Mouse (Mus musculus) hindbrain, embryonic 15.5 days (tissue): ENCODE data around the gene Calu. TPM values are rescaled to one million over a fixed set of nuclear protein-coding genes. Genes with fewer than 3 reads are reported as not detected.
"Not testable (repeated sequence)": the region's sequence is repeated elsewhere in the genome, so short reads cannot be mapped to it uniquely, and the experiment has no call there.

Experiments
- ATAC-seq: fragments of 200-750 bp; cut with Nextera tagmentation; 2 replicates; pipeline ENCODE4 v1.8.0; 2017; ENCODE audit warnings: low read depth, moderate number of reproducible peaks, moderate TSS enrichment; ENCODE audit not compliant: low FRiP score
- H3K27ac ChIP-seq: fragments of 300-500 bp; sonication (generic); replicated peaks from 2 replicates; pipeline ENCODE4 v1.5.1; 2015; ENCODE audit warnings: mild to moderate bottlenecking, inconsistent platforms
- H3K27me3 ChIP-seq: fragments of 300-500 bp; sonication (generic); 2 replicates; pipeline ENCODE4 v1.6.1; 2015; ENCODE audit warnings: control low read depth, inconsistent platforms
- H3K36me3 ChIP-seq: fragments of 300-500 bp; sonication (generic); 2 replicates; pipeline ENCODE4 v1.6.1; 2015; ENCODE audit warnings: control low read depth, inconsistent platforms
- H3K4me1 ChIP-seq: fragments of 300-500 bp; sonication (generic); replicated peaks from 2 replicates; pipeline ENCODE4 v1.6.1; 2015; ENCODE audit warnings: control low read depth, inconsistent platforms
- H3K4me2 ChIP-seq: fragments of 300-500 bp; sonication (generic); 2 replicates; pipeline ENCODE4 v1.6.1; 2015; ENCODE audit warnings: moderate library complexity, mild to moderate bottlenecking, inconsistent platforms
- H3K4me3 ChIP-seq: fragments of 300-500 bp; sonication (generic); 2 replicates; pipeline ENCODE4 v1.5.1; 2015; ENCODE audit warnings: mild to moderate bottlenecking, inconsistent platforms
- H3K9ac ChIP-seq: fragments of 300-500 bp; sonication (generic); 2 replicates; pipeline ENCODE4 v1.6.1; 2015; ENCODE audit warnings: inconsistent platforms
- H3K9me3 ChIP-seq: fragments of 300-500 bp; sonication (generic); 2 replicates; pipeline ENCODE4 v1.6.1; 2016; ENCODE audit warnings: control low read depth, inconsistent platforms
- WGBS: fragments of 180-500 bp; shearing (Covaris S2); methylation state at CpG from one replicate; pipeline ENCODE4 v1.1.7; 2015; 5-methylcytosine and 5-hydroxymethylcytosine counted together
- polyA plus RNA-seq: library from polyadenylated mRNA; unstranded; fragments of >200 nt; fragmentation: Nextera tagmentation; extraction: Ambion mirVana; gene quantifications from 2 replicates; pipeline ENCODE4 v1.2.1, GENCODE M21; 2015

Calu gene
- polyA plus RNA-seq, 1 experiment from 2014 or later, result 164 TPM

DNA sequence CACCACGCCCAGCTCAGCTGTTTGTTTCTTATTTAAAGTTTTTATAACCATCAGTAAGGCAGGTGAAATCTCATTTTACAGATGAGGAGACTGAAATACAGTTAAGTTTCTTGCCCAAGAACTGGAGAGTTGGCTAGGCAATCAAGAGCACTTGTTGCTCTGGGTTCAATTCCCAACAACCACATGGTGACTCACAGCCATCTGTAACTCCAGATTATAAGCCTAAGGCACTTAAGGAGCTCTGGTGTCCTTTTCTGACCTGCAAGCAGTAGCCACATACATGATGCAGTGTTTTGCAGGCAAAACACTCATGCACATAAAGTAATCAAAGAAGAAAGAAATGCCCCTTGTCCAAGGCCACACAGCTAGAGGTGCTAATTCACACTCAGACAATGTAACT lies 17.4 kb downstream of the Calu start:
- Histone ChIP-seq H3K27ac (no peak overlapping the region), H3K9ac (no peak overlapping the region), H3K4me2 (no peak overlapping the region), H3K4me3 (no peak overlapping the region), H3K9me3 (no peaks in the 10 kb centered on the region), H3K4me1 (peaks cover 7% of the 10 kb centered on the region; the same call in 1 of the 2 replicates), H3K27me3 (no peaks in the 10 kb centered on the region), H3K36me3 (peaks cover 25% of the 10 kb centered on the region)
- ATAC-seq, result no peak
- WGBS, result 93% methylated on average over 1 of the region's 1 CpGs

DNA sequence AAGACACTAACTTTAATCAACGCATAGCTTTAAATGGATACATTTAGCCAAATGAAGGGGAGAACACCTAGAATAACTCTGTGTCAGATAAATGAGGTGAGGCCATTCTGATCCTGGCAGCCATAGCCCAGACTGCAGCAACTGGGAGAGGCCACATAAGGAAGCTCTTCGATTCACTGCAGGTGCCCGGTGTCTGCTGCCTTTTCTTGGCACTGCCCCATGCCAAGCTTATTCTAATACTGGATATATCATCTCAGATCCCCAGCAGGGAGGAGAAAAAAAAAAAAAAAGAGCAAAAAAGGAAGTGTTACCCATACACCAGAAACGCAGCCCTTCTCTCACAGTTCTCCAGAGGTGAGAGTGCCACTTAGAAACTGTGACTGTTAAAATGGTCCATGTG lies 29.5 kb downstream of the Calu start:
- Histone ChIP-seq H3K36me3 (peaks cover 45% of the 10 kb centered on the region), H3K4me3 (no peak overlapping the region), H3K4me1 (no peaks in the 10 kb centered on the region), H3K4me2 (no peak overlapping the region), H3K27ac (no peak overlapping the region), H3K27me3 (no peaks in the 10 kb centered on the region), H3K9me3 (no peaks in the 10 kb centered on the region), H3K9ac (no peak overlapping the region)
- ATAC-seq, result no peak
- 90% methylated on average over 4 of the region's 4 CpGs for WGBS

DNA sequence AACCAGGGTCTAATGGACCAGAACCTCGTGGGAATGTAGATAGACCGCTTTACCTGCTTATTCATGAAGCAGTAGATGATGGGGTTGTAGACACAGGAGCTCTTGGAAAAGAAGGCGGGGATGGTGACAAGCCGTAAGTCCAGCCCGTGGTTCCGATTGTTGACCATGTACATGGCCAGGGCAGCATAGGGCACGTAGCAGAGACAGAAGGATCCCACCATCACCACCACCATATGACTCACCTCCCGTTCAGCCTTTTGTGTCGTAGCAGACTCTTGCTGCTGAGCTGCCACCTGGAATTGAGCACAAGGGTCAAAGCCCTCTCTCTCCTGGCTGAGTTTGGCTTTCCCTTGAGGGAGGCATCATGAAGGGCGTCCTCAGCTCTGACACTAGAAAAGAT lies 30.8 kb downstream of the Calu start:
- 96% methylated on average over 10 of the region's 10 CpGs for WGBS

DNA sequence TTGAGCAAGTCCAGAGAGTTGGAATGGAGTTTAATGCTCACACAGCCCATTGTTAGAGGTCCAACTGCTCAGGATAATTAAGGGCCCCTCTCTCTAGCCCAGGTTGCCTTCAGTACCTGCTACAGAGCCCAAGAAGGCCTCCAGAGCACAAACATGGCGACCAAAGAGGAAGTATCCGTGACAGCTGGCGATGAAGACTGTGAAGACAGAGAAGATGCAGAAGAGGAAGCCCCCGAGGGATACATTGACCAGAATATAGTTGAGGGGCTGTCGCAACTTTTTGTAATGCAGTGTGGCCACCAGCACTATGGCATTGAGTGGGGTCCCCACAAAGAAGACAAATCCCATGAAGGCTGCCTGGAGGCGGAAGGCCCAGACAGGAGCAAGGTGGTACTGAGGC lies 32.1 kb downstream of the Calu start:
- Histone ChIP-seq H3K4me3 (no peak overlapping the region), H3K27ac (no peak overlapping the region), H3K4me2 (no peak overlapping the region), H3K4me1 (no peaks in the 10 kb centered on the region), H3K27me3 (no peaks in the 10 kb centered on the region), H3K9ac (no peak overlapping the region), H3K9me3 (no peaks in the 10 kb centered on the region), H3K36me3 (peaks cover 25% of the 10 kb centered on the region)
- WGBS, result 98% methylated on average over 6 of the region's 6 CpGs
- ATAC-seq, result no peak

More for the DNA sequence above, 30.8 kb downstream of the Calu start:
- H3K36me3 ChIP-seq, result peaks cover 35% of the 10 kb centered on the region
- H3K4me1 ChIP-seq, result no peaks in the 10 kb centered on the region
- no peak overlapping the region for H3K9ac ChIP-seq
- no peaks in the 10 kb centered on the region for H3K9me3 ChIP-seq
- no peak overlapping the region for H3K27ac ChIP-seq
- no peak overlapping the region for H3K4me3 ChIP-seq
- no peak for ATAC-seq
- H3K27me3 ChIP-seq, result no peaks in the 10 kb centered on the region
- H3K4me2 ChIP-seq, result no peak overlapping the region

DNA sequence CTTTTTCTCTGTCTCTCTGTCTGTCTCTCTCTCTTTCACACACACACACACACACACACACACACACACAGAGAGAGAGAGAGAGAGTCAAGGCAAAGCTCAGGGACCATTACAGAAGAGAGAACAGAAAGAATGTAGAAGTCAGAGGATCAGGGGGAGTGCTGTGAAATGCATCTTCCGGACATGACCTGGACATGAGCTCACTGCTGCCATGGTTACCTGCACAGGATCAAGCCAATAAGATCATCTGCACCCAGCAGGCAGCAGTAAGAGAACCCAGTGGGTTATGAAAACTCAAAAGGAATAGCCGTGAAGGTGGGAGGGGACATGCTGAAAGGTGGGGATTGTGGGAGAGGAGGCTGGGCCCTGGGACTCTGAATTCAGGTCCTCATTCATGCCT lies 34.6 kb downstream of the Calu start:
- Histone ChIP-seq H3K9me3 (no peaks in the 10 kb centered on the region), H3K27me3 (no peaks in the 10 kb centered on the region), H3K4me1 (0 out of 2 replicates have a peak, but pooled peaks cover under 1% of the 10 kb centered on the region), H3K4me2 (no peak overlapping the region), H3K27ac (no peak overlapping the region), H3K4me3 (no peak overlapping the region), H3K9ac (no peak overlapping the region), H3K36me3 (peaks cover 1% of the 10 kb centered on the region; the same call in 1 of the 2 replicates)
- WGBS, result 43% methylated on average over 2 of the region's 2 CpGs
- ATAC-seq, result no peak

DNA sequence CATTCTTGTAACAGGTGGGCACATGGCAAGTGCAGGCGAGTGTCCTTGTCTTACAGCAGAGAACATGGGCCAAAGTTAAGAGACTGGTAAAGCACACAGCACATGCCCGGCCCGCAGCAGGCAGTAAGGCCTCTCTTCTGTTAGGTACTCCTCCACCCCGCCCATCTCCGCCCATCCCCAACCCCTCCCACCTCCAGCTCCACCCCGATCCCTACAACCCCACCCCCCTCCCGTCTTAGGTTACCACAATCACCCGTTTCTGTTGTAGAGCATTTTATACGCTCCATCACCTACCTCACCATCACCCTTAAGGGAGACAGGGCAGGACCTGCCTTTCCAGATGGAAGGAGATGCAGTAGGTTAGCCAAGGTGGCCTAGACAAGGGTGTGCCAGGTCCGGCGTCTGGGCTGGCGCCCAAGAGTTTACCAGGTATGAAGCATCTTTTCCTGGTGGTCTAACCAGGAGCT lies 40.2 kb downstream of the Calu start, which contains the start of gene Opn1sw:
Gene Opn1sw, minus strand, starts transcription at position 417 of the 467 bp plus-strand sequence.
- peak within 1 kb of the TSS; percentile 34 for H3K4me2 ChIP-seq
- no peaks in the 10 kb centered on the region for H3K36me3 ChIP-seq
- peak; percentile 61 for ATAC-seq
- 0 out of 2 replicates have a peak within 1 kb of the TSS, but pooled peaks have one; percentile 14 for H3K4me3 ChIP-seq
- peaks cover 13% of the 10 kb centered on the region; the same call in 1 of the 2 replicates for H3K4me1 ChIP-seq
- no peaks in the 10 kb centered on the region for H3K27me3 ChIP-seq
- WGBS, result 6% methylated on average over 12 of the region's 12 CpGs
- H3K9ac ChIP-seq, result no peak within 1 kb of the TSS
- no peak within 1 kb of the TSS; the same call in 1 of the 2 replicates for H3K27ac ChIP-seq
- no peaks in the 10 kb centered on the region for H3K9me3 ChIP-seq

DNA sequence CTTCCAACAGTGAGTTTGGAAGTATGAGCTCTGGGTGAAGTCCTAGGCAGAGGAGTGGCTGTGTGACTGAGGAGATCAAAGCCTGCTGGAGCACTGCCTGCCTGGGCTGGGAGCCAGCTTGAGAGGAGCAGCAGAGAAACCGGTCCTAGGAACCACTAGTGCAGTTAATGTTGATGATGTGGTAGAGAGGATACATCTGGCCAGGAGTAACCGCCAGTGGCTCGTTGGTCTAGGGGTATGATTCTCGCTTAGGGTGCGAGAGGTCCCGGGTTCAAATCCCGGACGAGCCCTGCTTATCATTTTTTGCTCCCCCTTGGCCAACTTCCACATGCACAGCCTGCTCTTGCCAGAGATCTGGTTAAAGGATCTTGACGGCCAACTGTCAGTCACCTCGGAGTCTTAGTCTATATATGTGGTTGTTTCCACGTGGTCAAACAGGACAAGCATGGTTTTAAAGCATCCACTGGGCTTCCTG lies 40.8 kb downstream of the Calu start:
- Histone ChIP-seq H3K27me3 (no peaks in the 10 kb centered on the region), H3K4me3 (no peak overlapping the region), H3K4me1 (peaks cover 13% of the 10 kb centered on the region; the same call in 1 of the 2 replicates), H3K36me3 (no peaks in the 10 kb centered on the region), H3K9me3 (no peaks in the 10 kb centered on the region), H3K27ac (no peak overlapping the region; the same call in 1 of the 2 replicates), H3K4me2 (peak overlapping the region; percentile 34), H3K9ac (no peak overlapping the region)
- 16% methylated on average over 11 of the region's 11 CpGs for WGBS
- peak; percentile 88 for ATAC-seq

DNA sequence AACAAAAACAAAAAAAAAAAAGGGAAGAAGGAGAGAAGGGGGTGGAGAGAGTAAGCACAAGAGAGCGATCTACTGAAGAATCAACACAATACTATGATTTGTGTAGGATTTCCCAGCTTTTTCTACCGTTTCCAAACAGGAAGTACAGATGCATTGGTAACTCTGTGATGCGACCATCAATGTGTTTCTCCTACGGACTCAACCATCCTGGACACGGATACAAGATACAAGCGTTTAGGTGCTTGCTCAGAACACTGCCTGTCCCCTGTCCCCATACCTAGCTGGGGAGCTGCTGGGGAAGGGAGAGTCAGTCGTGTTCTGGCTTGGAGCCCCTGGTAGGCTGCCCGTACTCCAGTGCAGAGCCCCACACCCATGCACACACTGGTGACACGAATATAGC lies 41.6 kb downstream of the Calu start:
- ATAC-seq, result no peak
- H3K27ac ChIP-seq, result no peak overlapping the region
- H3K4me3 ChIP-seq, result no peak overlapping the region
- H3K27me3 ChIP-seq, result peaks cover 1% of the 10 kb centered on the region; the same call in 1 of the 2 replicates
- peaks cover 13% of the 10 kb centered on the region; the same call in 1 of the 2 replicates for H3K4me1 ChIP-seq
- no peak overlapping the region for H3K4me2 ChIP-seq
- H3K9ac ChIP-seq, result no peak overlapping the region
- no peaks in the 10 kb centered on the region for H3K36me3 ChIP-seq
- WGBS, result 57% methylated on average over 9 of the region's 9 CpGs
- H3K9me3 ChIP-seq, result no peaks in the 10 kb centered on the region

DNA sequence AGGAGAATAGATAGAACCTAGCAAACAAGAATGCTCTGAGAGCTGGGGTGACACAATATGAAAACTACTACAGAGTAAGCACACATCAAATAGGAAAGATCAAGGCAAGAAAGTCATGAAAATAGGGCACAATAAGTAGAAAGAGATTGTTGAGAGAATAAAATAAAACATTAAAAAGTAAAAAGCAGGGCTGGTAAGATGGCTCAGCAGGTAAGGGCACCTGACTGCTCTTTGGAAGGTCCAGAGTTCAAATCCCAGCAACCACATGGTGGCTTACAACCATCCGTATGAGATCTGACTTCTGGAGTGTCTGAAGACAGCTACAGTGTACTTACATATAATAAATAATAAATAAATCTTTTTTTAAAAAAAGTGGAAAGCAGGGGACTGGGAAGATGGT lies 42.6 kb downstream of the Calu start:
- H3K4me2 ChIP-seq, H3K9me3 ChIP-seq, H3K27ac ChIP-seq, H3K4me3 ChIP-seq, ATAC-seq, H3K36me3 ChIP-seq, H3K9ac ChIP-seq, H3K27me3 ChIP-seq: not testable (repeated sequence)
- peaks cover 16% of the 10 kb centered on the region for H3K4me1 ChIP-seq
- WGBS, result 83% methylated on average over 1 of the region's 1 CpGs

DNA sequence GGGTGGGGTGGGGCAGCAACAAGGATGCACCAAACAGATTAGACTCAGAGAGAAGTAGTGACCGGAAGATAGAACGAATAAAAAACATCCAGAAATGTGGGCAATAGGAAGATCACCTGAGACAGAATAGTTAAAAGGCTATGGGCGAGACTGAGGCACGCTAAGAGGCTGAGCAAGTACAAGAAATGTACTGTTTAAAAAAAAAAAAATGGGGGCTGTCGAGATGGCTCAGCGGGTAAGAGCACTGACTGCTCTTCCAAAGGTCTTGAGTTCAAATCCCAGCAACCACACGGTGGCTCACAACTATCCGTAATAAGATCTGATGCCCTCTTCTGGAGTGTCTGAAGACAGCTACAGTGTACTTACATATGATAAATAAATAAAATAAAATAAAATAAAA lies 43.4 kb downstream of the Calu start:
- H3K4me2 ChIP-seq, H3K27ac ChIP-seq, H3K27me3 ChIP-seq, H3K36me3 ChIP-seq, H3K9me3 ChIP-seq, H3K9ac ChIP-seq, H3K4me3 ChIP-seq, ATAC-seq: not testable (repeated sequence)
- peaks cover 21% of the 10 kb centered on the region for H3K4me1 ChIP-seq
- WGBS, result 77% methylated on average over 8 of the region's 8 CpGs

DNA sequence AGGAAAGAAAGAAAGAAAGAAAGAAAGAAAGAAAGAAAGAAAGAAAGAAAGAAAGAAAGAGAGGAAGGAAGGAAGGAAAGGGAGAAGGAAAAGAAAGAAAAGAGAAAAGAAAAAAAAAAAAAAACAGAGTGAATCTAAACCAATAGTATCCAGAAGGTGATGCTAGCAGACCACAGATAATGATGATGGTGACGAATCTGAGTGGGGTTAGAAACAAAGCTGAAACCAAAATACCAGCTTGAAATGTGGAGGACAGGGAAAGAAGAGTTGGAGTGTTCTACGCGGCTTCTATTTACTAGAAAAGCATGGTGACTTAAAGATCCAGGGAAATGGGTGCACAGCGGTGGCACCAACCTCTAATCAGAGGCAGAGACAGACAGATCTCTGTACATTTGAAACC lies 43.9 kb downstream of the Calu start:
- Histone ChIP-seq H3K27me3 (peaks cover 3% of the 10 kb centered on the region; the same call in 1 of the 2 replicates), H3K4me2 (no peak overlapping the region), H3K9ac (no peak overlapping the region), H3K27ac (no peak overlapping the region), H3K4me1 (peaks cover 21% of the 10 kb centered on the region), H3K9me3 (no peaks in the 10 kb centered on the region), H3K4me3 (no peak overlapping the region), H3K36me3 (no peaks in the 10 kb centered on the region)
- no peak for ATAC-seq
- 71% methylated on average over 4 of the region's 4 CpGs for WGBS

DNA sequence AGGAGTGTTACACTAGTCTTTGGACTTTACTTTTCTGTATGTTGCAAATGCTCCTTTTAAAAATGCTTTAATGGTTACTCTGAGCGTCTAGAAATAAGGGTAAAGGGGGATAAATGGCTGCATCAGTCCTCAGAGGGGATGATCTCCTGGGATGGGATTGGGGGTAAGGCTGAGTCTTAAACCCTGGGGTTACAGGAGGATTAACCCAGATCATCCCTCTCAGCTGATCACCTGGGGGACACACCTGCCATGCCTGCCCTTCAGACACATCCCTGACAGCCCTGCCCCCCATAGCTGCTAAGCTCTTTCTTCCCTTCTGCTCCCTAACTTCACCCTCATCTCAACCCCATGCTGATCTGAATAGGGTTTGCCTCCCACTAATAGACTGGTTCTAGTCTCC lies 46.4 kb downstream of the Calu start:
- peaks cover 3% of the 10 kb centered on the region; the same call in 1 of the 2 replicates for H3K27me3 ChIP-seq
- no peaks in the 10 kb centered on the region for H3K9me3 ChIP-seq
- 60% methylated on average over 1 of the region's 1 CpGs for WGBS
- no peak overlapping the region for H3K9ac ChIP-seq
- H3K27ac ChIP-seq, result no peak overlapping the region
- no peak overlapping the region for H3K4me3 ChIP-seq
- no peak overlapping the region for H3K4me2 ChIP-seq
- H3K36me3 ChIP-seq, result no peaks in the 10 kb centered on the region
- ATAC-seq, result no peak
- peaks cover 17% of the 10 kb centered on the region for H3K4me1 ChIP-seq
